Mouse (Mus musculus) gastrocnemius, postnatal 10 days (tissue): ENCODE measurements around the gene Mdm2. TPM values are rescaled to one million over a fixed set of nuclear protein-coding genes. Genes with fewer than 3 reads are reported as not detected.

Experiments used
- DNase-seq: peaks from one replicate; pipeline ENCODE4 v3.0.0; 2021; ENCODE audit warnings: mixed read lengths
- total RNA-seq, 2 experiments: library from RNA; stranded (reverse); gene quantifications; 2 replicates each; pipeline ENCODE4 v1.2.3; 2021

The Mdm2 gene
- total RNA-seq, 2 experiments from 2014 or later = 34.1 to 36.4 TPM

GRCm38 (mm10) chr10:117696021-117696826 lies 14.3 kb downstream of the Mdm2 start:
- DNase-seq = no peak

DNA sequence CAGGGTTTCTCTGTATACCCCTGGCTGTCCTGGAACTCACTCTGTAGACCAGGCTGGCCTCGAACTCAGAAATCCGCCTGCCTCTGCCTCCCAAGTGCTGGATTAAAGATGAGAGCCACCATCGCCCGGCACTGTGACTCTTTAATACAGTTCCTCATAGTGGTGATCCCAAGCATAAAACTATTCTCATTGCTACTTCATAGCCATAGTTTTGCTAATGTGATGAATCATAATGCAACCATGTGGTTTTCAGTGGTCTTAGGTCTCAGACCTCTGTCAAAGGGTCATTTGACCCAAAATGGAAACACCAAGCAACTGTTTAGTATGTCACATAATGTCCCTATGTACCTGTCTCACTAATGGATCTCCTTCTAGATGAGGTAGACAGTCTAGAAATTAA lies 15.0 kb downstream of the Mdm2 start:
- DNase-seq = no peak

- no peak for DNase-seq
Observed at GRCm38 (mm10) chr10:117695027-117695426, 15.5 kb downstream of the Mdm2 start.

DNA sequence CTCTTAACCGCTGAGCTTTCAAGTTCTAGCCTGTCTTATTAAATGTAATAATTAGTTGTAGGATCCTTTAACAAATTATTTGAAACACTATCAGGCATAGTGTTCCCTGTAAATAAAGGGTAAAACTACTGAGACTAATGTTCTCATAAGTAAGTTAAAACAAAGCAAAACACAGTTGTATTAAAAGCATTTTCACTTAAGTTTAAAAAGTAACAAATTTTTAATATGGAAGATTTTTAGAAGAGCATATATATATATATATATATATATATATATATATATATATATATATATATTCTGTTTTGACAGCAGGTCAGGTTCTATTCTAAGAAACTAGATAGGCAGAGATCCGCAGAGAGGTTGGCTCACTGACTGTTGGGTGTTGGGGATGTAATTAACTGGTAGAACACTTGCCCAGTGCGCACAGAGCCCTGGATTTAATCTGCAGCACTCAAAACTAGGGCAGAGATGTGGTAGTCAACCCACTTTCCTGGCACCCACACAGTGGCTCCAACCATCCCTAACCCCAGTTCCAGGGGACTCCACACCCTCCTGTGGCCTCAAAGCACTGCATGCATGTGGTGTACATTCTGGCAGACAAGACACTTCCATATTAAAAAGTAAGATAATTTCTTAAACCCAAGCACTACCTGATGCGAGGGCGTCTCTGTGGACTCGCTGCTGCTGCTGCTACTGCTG lies 16.2 kb downstream of the Mdm2 start:
- no peak for DNase-seq

DNA sequence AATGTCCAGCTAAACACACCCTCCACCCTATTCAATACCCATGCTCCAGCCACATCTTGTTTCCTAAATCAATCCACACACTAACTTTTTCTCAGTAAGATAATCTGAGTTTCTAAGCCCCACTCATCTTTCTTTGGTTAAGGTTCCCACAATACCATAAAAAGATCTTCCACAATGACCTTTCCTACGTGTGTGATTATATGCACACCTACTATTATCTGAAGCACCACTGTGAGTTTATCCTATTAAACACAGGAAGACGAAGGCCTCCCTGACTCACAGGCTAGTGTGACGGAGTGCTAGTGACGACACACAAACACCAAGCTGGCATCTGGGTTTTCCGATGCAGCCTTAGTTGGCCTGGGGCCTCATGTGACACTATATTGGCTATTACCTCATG lies 17.6 kb downstream of the Mdm2 start:
- DNase-seq = no peak

- DNase-seq = no peak
Observed at GRCm38 (mm10) chr10:117692173-117692572, 18.4 kb downstream of the Mdm2 start.

DNA sequence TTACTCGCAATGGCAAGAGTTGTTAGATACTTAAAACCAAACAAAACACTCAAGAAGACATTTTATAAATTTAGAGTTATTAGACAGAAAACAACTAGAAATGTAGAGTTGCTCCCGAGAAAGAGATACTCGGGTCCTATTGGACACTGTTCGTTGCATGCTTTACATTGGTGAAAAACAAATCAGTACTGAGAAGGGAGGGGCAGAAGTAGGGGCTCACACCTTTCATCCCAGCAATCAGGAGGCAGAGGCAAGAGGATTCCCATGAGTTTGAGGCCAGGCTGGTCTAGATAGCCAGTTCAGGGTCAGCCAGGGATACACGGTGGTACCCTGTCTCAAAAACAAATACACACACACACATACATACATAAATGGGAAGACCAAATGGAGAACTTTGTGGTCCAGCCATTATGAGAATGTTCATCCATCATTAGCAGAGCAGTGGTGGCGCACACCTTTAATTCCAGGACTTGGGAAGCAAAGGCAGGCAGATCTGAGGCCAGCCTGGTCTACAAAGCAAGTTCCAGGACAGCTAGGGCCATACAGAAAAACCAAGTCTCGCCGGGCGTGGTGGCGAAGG lies 19.1 kb downstream of the Mdm2 start:
- DNase-seq = no peak

DNA sequence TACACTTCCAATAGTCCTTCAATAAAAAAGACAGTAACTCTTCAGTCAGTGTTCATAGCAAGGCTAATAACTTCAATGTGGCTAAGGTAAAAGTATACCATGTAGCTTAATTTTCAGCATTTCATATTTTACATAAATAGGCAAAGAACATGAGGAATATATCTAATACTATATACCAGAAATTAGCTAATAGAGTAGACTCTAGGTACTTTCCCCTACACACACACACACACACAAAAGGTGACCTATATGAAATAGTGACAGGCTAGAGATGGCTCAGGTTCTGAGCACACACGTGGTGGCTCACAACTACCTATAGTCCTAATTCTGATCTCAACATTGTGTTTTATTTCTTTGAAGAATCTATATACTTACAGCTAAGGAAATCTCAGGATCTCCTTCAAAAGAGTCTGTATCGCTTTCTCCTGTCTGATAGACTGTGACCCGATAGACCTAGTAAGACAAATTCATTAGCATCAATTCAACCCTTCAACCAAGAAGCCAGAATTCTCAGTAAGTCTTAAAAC lies 19.7 kb downstream of the Mdm2 start:
- no peak for DNase-seq

DNA sequence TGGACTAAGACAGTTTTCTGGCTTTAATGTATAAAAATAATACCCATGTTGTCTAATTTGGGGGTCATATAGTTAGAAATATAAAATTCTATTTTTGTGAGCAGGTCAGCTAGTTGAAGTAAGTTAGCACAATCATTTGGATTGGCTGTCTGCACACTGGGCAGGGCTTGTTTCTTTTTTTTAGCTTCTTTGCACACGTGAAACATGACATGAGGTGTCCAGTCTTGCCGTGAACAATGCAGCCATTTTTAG lies 20.5 kb downstream of the Mdm2 start:
- no peak for DNase-seq

- DNase-seq = no peak
Observed at GRCm38 (mm10) chr10:117689297-117690100, 21.1 kb downstream of the Mdm2 start.

DNA sequence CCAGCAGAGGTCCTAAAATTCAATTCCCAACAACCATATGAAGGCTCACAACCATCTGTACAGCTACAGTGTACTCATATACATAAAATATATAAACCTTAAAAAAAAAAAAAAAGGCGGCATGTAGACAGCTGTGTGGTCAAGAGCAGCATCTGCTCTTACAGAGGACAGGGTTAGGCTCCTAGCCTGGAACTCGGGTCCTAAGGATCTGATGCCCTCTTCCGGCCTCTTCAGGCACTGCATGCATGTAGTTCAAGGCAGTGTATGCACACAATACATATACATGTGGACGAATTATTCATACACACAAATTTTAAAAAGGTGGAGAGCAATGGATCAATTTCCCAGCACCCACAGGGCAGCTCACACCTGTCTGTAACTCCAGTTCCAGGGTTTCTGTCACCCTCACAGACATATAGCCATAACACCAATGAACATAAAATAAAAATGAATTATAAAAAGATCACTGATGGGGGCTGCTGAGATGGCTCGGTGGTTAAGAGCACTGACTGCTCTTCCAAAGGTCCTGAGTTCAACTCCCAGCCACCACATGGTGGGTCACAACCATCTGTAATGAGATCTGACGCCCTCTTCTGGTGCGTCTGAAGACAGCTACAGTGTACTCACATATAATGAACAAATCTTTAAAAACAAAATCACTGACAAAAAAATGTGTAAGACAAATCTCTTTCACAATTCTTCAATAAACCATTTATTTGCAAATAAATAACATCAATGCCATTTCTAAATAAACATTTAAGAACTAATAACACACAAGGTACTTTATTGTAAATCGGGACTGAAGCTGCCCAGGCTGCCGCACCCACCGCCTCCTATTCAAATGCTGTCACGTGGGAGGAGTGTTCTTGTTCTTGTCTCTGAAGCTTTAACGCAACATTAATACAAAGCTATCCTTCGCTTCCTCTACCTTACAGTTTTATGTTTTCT lies 22.1 kb downstream of the Mdm2 start:
- no peak for DNase-seq

DNA sequence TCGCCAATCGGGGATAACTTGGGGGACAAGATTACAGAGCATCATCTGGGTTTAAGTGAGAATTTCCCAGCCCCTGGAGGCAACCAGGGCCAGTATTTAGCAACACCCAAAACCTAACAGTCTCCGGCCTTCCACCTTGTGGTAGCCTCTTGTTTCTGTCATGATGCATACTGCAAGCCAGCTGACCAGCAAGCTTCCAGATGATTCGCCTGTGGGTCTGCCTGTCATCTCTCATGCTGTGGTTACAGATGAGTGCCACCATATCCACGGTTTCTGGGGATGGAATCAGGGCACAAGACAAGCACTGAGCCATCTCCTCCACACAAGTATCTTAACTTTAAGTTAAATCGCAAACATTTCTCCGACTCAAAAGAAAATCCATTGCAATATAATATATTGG lies 23.0 kb downstream of the Mdm2 start:
- no peak for DNase-seq

- no peak for DNase-seq
Observed at GRCm38 (mm10) chr10:117687018-117687417, 23.5 kb downstream of the Mdm2 start.

- no peak for DNase-seq
Observed at GRCm38 (mm10) chr10:117685849-117686591, 24.5 kb downstream of the Mdm2 start.

- DNase-seq = no peak
Observed at GRCm38 (mm10) chr10:117685171-117685848, 25.2 kb downstream of the Mdm2 start.

DNA sequence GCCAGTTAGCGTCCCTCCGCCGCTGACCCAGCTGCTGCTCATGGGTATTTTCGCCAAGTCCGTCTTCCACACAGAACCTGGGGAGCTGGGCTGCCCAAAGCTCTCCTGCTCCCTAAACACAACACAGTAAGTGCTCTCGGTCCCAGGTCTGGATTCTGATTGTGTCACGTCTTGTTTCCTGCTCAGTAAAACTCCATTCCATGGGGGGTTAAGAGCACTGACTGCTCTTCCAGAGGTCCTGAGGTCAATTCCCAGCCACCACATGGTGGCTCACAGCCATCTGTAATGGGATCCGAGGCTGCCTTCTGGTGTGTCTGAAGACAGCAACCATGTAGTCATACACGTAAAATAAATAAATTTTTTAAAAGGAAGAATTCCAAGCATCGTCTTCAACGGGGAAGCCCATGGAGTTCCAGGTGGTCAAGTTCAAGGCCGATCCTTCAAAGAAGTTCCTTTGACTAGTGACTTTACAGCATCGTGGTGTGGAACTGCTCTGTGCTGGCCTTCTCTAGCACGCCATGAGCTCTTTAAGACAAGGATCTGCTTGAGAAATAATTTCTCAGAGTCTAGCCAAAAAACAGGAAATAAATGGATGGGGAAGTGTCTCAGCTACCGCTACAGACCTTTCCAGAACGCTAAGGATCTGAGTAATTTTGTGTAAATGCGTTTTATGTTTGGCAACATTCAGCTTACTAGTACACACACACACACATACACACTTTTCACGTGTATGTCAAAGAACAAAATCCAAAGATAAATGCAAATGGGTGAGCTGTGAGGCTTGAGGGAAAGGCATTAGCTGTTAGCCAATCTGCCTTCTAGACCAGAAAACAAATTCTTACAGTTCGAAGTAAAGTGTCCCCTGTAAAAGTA lies 26.0 kb downstream of the Mdm2 start:
- DNase-seq = no peak

GRCm38 (mm10) chr10:117683734-117684037 lies 26.9 kb downstream of the Mdm2 start:
- DNase-seq = no peak

GRCm38 (mm10) chr10:117682858-117683733 lies 27.5 kb downstream of the Mdm2 start:
- no peak for DNase-seq
